Mouse (Mus musculus): ENCODE measurements around the gene Ifnl2. TPM values are rescaled to one million over a fixed set of nuclear protein-coding genes. Genes with fewer than 3 reads are reported as not detected.

Gene Ifnl2
- polyA plus RNA-seq, 1 experiment from 2014 or later: not detected

GRCm38 (mm10) chr7:28490903-28491302 is 19.4 kb downstream of the Ifnl2 start:
- Histone ChIP-seq H3K27me3 (peaks cover 16% of the 10 kb centered on the region; the same call in 1 of the 2 replicates), H3K36me3 (no peaks in the 10 kb centered on the region), H3K4me1 (replicated peaks) (peaks cover 9% of the 10 kb centered on the region), H3K4me3 (no peak overlapping the region), H3K4me2 (peak overlapping the region; percentile 25; the same call in 1 of the 2 replicates), H3K27ac (no peak overlapping the region), H3K9me3 (replicated peaks) (no peaks in the 10 kb centered on the region), H3K9ac (no peak overlapping the region)
- WGBS: 28% methylated on average over 14 of the region's 14 CpGs
- no peak for ATAC-seq (replicated peaks; ENCODE audit: insufficient number of reproducible peaks, insufficient read depth, low FRiP score, low read depth)

- no peak overlapping the region for H3K27ac ChIP-seq
- ATAC-seq (replicated peaks; ENCODE audit: insufficient number of reproducible peaks, insufficient read depth, low FRiP score, low read depth): no peak
- H3K36me3 ChIP-seq: no peaks in the 10 kb centered on the region
- H3K9me3 ChIP-seq (replicated peaks): no peaks in the 10 kb centered on the region
- H3K4me3 ChIP-seq: no peak overlapping the region
- H3K4me2 ChIP-seq: peak overlapping the region; percentile 25; the same call in 1 of the 2 replicates
- peaks cover 16% of the 10 kb centered on the region; the same call in 1 of the 2 replicates for H3K27me3 ChIP-seq
- H3K4me1 ChIP-seq (replicated peaks): peaks cover 9% of the 10 kb centered on the region
- H3K9ac ChIP-seq: no peak overlapping the region
- 3% methylated on average over 10 of the region's 10 CpGs for WGBS
Observed at GRCm38 (mm10) chr7:28490410-28490809, 19.8 kb downstream of the Ifnl2 start.

DNA sequence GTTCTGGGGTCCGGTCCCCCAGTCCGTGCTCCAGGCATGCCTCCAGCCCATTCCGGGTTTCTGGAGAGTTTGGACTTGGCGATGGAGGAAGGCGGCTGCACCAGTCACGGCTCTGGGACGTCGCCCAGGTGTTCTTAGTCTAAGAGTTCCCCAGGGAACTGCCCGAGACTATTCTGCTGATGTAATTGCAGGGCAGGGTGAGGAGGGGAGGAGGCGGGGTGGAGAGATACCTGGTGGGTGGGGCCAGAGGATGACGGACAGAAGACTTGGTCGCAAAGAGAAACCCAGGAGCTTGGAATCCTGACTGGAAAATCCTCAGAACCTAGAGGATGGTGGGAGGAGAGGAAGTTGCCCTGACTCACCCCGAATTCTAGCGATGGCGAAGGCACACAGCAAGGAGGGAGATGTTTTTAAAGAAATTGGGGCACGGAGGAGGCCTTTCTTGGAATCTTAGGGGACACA is 22.2 kb downstream of the Ifnl2 start:
- Histone ChIP-seq H3K4me1 (replicated peaks) (peaks cover 9% of the 10 kb centered on the region), H3K4me2 (peak overlapping the region; percentile 47), H3K27me3 (peaks cover 16% of the 10 kb centered on the region; the same call in 1 of the 2 replicates), H3K27ac (no peak overlapping the region), H3K4me3 (0 out of 2 replicates have a peak overlapping the region, but pooled peaks have one; percentile 19), H3K9ac (no peak overlapping the region), H3K9me3 (replicated peaks) (no peaks in the 10 kb centered on the region), H3K36me3 (no peaks in the 10 kb centered on the region)
- ATAC-seq (replicated peaks; ENCODE audit: insufficient number of reproducible peaks, insufficient read depth, low FRiP score, low read depth): no peak
- 4% methylated on average over 16 of the region's 16 CpGs for WGBS

GRCm38 (mm10) chr7:28484192-28484591 is 26.1 kb downstream of the Ifnl2 start:
- H3K4me3 ChIP-seq: no peak overlapping the region

GRCm38 (mm10) chr7:28482854-28483253 is 27.4 kb downstream of the Ifnl2 start:
- no peak overlapping the region for H3K4me2 ChIP-seq

More at GRCm38 (mm10) chr7:28484192-28484591, 26.1 kb downstream of the Ifnl2 start:
- Histone ChIP-seq H3K27me3 (peaks cover 16% of the 10 kb centered on the region; the same call in 1 of the 2 replicates), H3K9ac (no peak overlapping the region), H3K4me1 (replicated peaks) (peaks cover 3% of the 10 kb centered on the region; the same call in 1 of the 2 replicates), H3K4me2 (no peak overlapping the region), H3K9me3 (replicated peaks) (no peaks in the 10 kb centered on the region), H3K36me3 (no peaks in the 10 kb centered on the region), H3K27ac (no peak overlapping the region)
- ATAC-seq (replicated peaks; ENCODE audit: insufficient number of reproducible peaks, insufficient read depth, low FRiP score, low read depth): no peak
- WGBS: 27% methylated on average over 4 of the region's 4 CpGs

DNA sequence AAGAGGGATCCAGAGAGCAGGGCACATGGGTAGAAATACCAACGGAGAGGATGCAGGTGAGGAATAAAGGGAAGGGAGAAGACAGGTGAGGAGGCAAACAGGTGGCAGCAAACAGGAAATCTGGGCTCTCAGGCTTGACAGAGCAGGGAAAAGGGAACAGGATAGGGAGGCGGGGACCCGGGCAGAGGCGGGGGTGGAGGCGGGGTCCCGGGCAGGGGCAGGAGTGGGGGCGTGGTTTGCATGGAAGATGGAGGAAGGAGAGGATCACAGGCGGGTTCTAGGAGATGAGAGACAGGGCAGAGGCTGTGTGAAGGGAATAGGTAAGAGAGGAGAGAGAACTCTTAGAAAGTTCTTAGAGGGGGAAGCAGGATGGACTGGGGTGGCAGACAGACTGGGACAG is 31.4 kb downstream of the Ifnl2 start:
- H3K9me3 ChIP-seq (replicated peaks): no peaks in the 10 kb centered on the region
- no peaks in the 10 kb centered on the region for H3K4me1 ChIP-seq (replicated peaks)
- no peak overlapping the region for H3K4me2 ChIP-seq
- no peak for ATAC-seq (replicated peaks; ENCODE audit: insufficient number of reproducible peaks, insufficient read depth, low FRiP score, low read depth)
- H3K27ac ChIP-seq: no peak overlapping the region
- H3K36me3 ChIP-seq: no peaks in the 10 kb centered on the region
- H3K27me3 ChIP-seq: no peaks in the 10 kb centered on the region
- 4% methylated on average over 8 of the region's 8 CpGs for WGBS
- H3K9ac ChIP-seq: no peak overlapping the region
- no peak overlapping the region for H3K4me3 ChIP-seq

More at GRCm38 (mm10) chr7:28482854-28483253, 27.4 kb downstream of the Ifnl2 start:
- ATAC-seq (replicated peaks; ENCODE audit: insufficient number of reproducible peaks, insufficient read depth, low FRiP score, low read depth): no peak
- Histone ChIP-seq H3K36me3 (no peaks in the 10 kb centered on the region), H3K4me1 (replicated peaks) (peaks cover 2% of the 10 kb centered on the region; the same call in 1 of the 2 replicates), H3K9ac (no peak overlapping the region), H3K4me3 (no peak overlapping the region), H3K27ac (no peak overlapping the region), H3K9me3 (replicated peaks) (no peaks in the 10 kb centered on the region), H3K27me3 (peaks cover 4% of the 10 kb centered on the region; the same call in 1 of the 2 replicates)
- 76% methylated on average over 11 of the region's 11 CpGs for WGBS

DNA sequence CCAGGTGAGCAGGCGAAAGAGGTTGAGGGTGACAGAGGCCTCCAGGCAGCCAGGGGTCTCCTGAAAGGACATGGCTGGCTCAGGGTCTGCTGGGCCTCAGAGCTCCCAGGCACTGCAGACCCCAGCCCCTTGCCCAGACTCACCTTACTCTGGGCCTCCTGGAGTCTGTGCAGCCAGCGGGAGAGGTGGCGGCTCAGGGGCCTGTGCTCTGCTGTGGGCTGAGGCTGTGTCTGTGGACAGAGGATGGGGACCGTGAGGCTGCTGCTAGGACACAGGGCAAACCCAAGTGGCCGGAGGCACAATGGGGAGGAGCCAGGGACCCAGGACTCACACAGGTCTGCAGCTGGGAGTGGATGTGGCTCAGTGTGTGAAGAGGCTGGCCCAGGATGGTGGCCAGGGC is 32.9 kb downstream of the Ifnl2 start:
- Histone ChIP-seq H3K27ac (no peak overlapping the region), H3K4me1 (replicated peaks) (no peaks in the 10 kb centered on the region), H3K9ac (no peak overlapping the region), H3K4me2 (no peak overlapping the region), H3K9me3 (replicated peaks) (no peaks in the 10 kb centered on the region), H3K36me3 (no peaks in the 10 kb centered on the region), H3K27me3 (no peaks in the 10 kb centered on the region), H3K4me3 (no peak overlapping the region)
- ATAC-seq (replicated peaks; ENCODE audit: insufficient number of reproducible peaks, insufficient read depth, low FRiP score, low read depth): no peak
- WGBS: 68% methylated on average over 5 of the region's 5 CpGs

GRCm38 (mm10) chr7:28476191-28476590 is 34.1 kb downstream of the Ifnl2 start:
- H3K4me3 ChIP-seq: no peak overlapping the region
- peaks cover 2% of the 10 kb centered on the region for H3K4me1 ChIP-seq (replicated peaks)
- no peak overlapping the region for H3K27ac ChIP-seq
- no peaks in the 10 kb centered on the region for H3K27me3 ChIP-seq
- ATAC-seq (replicated peaks; ENCODE audit: insufficient number of reproducible peaks, insufficient read depth, low FRiP score, low read depth): no peak
- no peak overlapping the region for H3K4me2 ChIP-seq
- H3K36me3 ChIP-seq: no peaks in the 10 kb centered on the region
- 88% methylated on average over 6 of the region's 6 CpGs for WGBS
- no peak overlapping the region for H3K9ac ChIP-seq
- H3K9me3 ChIP-seq (replicated peaks): no peaks in the 10 kb centered on the region

DNA sequence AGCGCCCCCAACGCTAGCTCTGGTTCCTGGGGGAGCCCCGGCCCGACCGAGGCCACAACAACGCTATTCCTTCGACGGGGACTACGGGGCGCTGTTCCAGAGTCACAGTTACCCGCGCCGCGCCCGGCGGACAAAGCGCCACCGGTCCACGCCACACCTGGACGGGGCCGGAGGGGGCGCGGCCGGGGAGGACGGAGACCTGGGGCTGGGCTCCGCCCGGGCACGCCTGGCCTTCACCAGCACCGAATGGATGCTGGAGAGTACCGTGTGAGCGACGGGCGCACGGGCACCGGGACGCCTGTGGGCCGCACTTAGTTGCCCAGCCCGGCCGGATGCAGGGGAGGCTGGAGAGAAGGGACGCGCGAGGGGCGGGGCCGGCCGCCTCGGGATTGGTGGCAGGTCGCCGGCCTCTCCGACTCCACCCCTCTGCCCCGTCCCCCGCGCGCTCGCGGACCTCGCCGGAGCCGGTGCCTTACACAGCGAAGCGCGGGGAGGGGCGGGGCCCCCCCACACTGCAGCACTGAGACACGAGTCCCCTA is 43.0 kb downstream of the Ifnl2 start:
- Histone ChIP-seq H3K36me3 (no peaks in the 10 kb centered on the region), H3K27ac (no peak overlapping the region), H3K9me3 (replicated peaks) (no peaks in the 10 kb centered on the region), H3K9ac (peak overlapping the region; percentile 52), H3K4me2 (peak overlapping the region; percentile 98), H3K27me3 (peaks cover 21% of the 10 kb centered on the region), H3K4me1 (replicated peaks) (peaks cover 24% of the 10 kb centered on the region), H3K4me3 (peak overlapping the region; percentile 64)
- peak; percentile 62 for ATAC-seq (replicated peaks; ENCODE audit: insufficient number of reproducible peaks, insufficient read depth, low FRiP score, low read depth)
- 1% methylated on average over 63 of the region's 63 CpGs for WGBS

GRCm38 (mm10) chr7:28466721-28467212 is 43.5 kb downstream of the Ifnl2 start:
- WGBS: 15% methylated on average over 40 of the region's 40 CpGs
- peaks cover 24% of the 10 kb centered on the region for H3K4me1 ChIP-seq (replicated peaks)
- H3K27me3 ChIP-seq: peaks cover 21% of the 10 kb centered on the region
- H3K9me3 ChIP-seq (replicated peaks): no peaks in the 10 kb centered on the region
- H3K27ac ChIP-seq: no peak overlapping the region
- no peak for ATAC-seq (replicated peaks; ENCODE audit: insufficient number of reproducible peaks, insufficient read depth, low FRiP score, low read depth)
- peak overlapping the region; percentile 52 for H3K9ac ChIP-seq
- no peaks in the 10 kb centered on the region for H3K36me3 ChIP-seq
- H3K4me2 ChIP-seq: peak overlapping the region; percentile 98
- peak overlapping the region; percentile 64 for H3K4me3 ChIP-seq

DNA sequence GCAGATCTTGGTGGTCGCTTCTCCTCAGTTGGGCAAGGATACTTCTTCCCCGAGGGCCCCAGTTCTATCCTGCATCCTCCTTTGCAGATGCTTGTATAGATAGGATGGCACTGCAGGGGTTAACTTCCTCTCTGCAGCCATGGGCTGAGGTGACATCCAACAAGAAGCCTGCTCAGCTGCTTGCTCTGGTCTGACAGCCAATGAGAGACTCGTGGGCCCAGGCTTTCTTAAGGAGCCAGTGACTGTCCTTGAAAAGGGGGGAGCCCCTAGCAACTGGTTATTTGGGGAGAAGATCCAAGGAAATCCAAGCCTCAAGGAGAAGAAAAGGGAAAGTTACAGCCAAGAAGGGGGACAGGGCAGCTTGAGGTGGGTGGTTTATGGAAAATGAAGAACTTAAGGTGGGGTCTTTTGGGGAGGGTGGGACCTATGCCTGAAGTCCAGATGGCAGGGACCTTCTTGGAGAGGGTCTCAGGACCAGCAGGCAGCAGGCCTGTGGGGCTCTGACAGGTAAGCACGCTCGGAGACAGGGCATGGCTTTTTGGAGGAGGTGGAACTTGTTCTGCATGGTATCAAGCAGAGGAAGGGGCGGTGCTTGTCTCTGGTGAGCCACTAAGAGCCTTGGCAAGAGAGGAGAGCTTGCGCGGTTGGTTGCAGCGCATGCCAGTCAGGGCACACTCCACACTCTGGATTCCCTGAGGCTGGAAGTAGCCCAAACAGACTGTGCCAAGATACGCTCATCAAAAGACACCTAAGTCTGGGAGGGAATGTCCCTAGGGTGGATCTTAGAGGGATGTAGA is 45.6 kb downstream of the Ifnl2 start:
- Histone ChIP-seq H3K27ac (no peak overlapping the region), H3K4me3 (no peak overlapping the region), H3K9me3 (replicated peaks) (no peaks in the 10 kb centered on the region), H3K9ac (no peak overlapping the region), H3K4me2 (0 out of 2 replicates have a peak overlapping the region, but pooled peaks have one; percentile 29), H3K27me3 (peaks cover 21% of the 10 kb centered on the region), H3K4me1 (replicated peaks) (peaks cover 15% of the 10 kb centered on the region), H3K36me3 (peaks cover 11% of the 10 kb centered on the region; the same call in 1 of the 2 replicates)
- no peak for ATAC-seq (replicated peaks; ENCODE audit: insufficient number of reproducible peaks, insufficient read depth, low FRiP score, low read depth)
- WGBS: 59% methylated on average over 10 of the region's 10 CpGs

All from heart, embryonic 15.5 days (tissue).